Mouse (Mus musculus) embryonic facial prominence, embryonic 15.5 days (tissue): ENCODE data around the gene E2f4. TPM values are rescaled to one million over a fixed set of nuclear protein-coding genes. Genes with fewer than 3 reads are reported as not detected.

Experiments used
- microRNA counts: library from miRNA; unstranded; fragments of <30 nt; microRNA quantifications from one replicate; lab custom pipeline; 2016
- microRNA-seq: library from miRNA; unstranded; fragments of <30 nt; microRNA quantifications from one replicate; pipeline ENCODE4, GENCODE M21; 2016; ENCODE audit warnings: borderline number of aligned reads
- polyA plus RNA-seq: library from polyadenylated mRNA; unstranded; fragments of >200 nt; fragmentation: Nextera tagmentation; extraction: Ambion mirVana; gene quantifications from 2 replicates; pipeline ENCODE4 v1.2.1, GENCODE M21; 2015

E2f4 gene
- polyA plus RNA-seq, 1 experiment from 2014 or later, result 79.6 TPM

MicroRNAs encoded within 50 kb of the gene (microRNA counts, 519-probe panel; counts per million panel counts)
- 2,235 counts per million, percentile 50 among the panel's probes with 10 or more counts for microRNA mmu-miR-328 (lab: Ali Mortazavi, UCI)

Small RNA genes lying within 50 kb of the gene (microRNA-seq; reads per million reads assigned to microRNA genes)
- gene Gm27320 (not detected), gene Mir328 (172 reads per million, percentile 60 among the genes with 10 or more reads in this experiment)

Other genes with a start within 250 kb of the E2f4 start
- gene Ces3a, start 249.1 kb upstream of the E2f4 start, polyA plus RNA-seq, result not detected in 2 replicates
- gene Ces3b, start 213.9 kb upstream of the E2f4 start, polyA plus RNA-seq, result not detected in 2 replicates
- not detected in 2 replicates for gene Ces4a, start 165.9 kb upstream of the E2f4 start, polyA plus RNA-seq
- 79.1 and 81.6 TPM in 2 replicates for gene Cbfb, start 127.0 kb upstream of the E2f4 start, polyA plus RNA-seq
- 24.9 and 26.1 TPM in 2 replicates for gene D230025D16Rik, start 72.5 kb upstream of the E2f4 start, polyA plus RNA-seq
- 45.5 and 49.2 TPM in 2 replicates for gene B3gnt9, start 42.5 kb upstream of the E2f4 start, polyA plus RNA-seq
- gene Tradd, start 33.1 kb upstream of the E2f4 start, polyA plus RNA-seq, result 27.4 and 28.8 TPM in 2 replicates
- 3.3 and 4.0 TPM in 2 replicates for gene Fbxl8, start 33.0 kb upstream of the E2f4 start, polyA plus RNA-seq
- gene Hsf4, start 27.9 kb upstream of the E2f4 start, polyA plus RNA-seq, result 0.13 and 0.33 TPM in 2 replicates
- 3.6 and 4.4 TPM in 2 replicates for gene Nol3, start 21.5 kb upstream of the E2f4 start, polyA plus RNA-seq
- 12.1 and 14.5 TPM in 2 replicates for gene 4931428F04Rik, start 7.8 kb upstream of the E2f4 start, polyA plus RNA-seq
- 10.2 and 11.0 TPM in 2 replicates for gene Exoc3l, start 1.6 kb upstream of the E2f4 start, polyA plus RNA-seq
- 9.9 and 11.4 TPM in 2 replicates for gene Elmo3, start 7.9 kb downstream of the E2f4 start, polyA plus RNA-seq
- 1.6 and 2.0 TPM in 2 replicates for gene Lrrc29, start 28.6 kb downstream of the E2f4 start, polyA plus RNA-seq
- 131 TPM in 2 replicates for gene Tmem208, start 28.7 kb downstream of the E2f4 start, polyA plus RNA-seq
- 2.0 and 2.6 TPM in 2 replicates for gene Fhod1, start 50.3 kb downstream of the E2f4 start, polyA plus RNA-seq
- gene Slc9a5, start 51.2 kb downstream of the E2f4 start, polyA plus RNA-seq, result 2.6 and 3.4 TPM in 2 replicates
- gene Plekhg4, start 75.6 kb downstream of the E2f4 start, polyA plus RNA-seq, result 0.25 and 0.45 TPM in 2 replicates
- gene Kctd19, start 115.8 kb downstream of the E2f4 start, polyA plus RNA-seq, result 0.05 TPM in 1 of 2 replicates, not detected in the other
- gene Lrrc36, start 115.9 kb downstream of the E2f4 start, polyA plus RNA-seq, result 1.1 and 2.6 TPM in 2 replicates
- 157 and 180 TPM in 2 replicates for gene Tppp3, start 173.9 kb downstream of the E2f4 start, polyA plus RNA-seq
- 55.4 and 59.8 TPM in 2 replicates for gene Zdhhc1, start 199.2 kb downstream of the E2f4 start, polyA plus RNA-seq
- 1.4 TPM in 2 replicates for gene Hsd11b2, start 221.1 kb downstream of the E2f4 start, polyA plus RNA-seq